ENCODE assay signal across 15 mouse cellular contexts in genomic region chr4:145023911-145024310, GRCm38 (mm10).
A peak's percentile ranks its signal among the peaks of the same experiment; 100 is the strongest.
DNase-seq lines count a peak whose midpoint lies in the region; ATAC-seq and TF ChIP-seq lines count a peak whose summit lies in the region.
"Had no signal": no experiment of that assay in that cellular context is flagged by ENCODE, and none has a peak within 500 bp of the region (broad histone marks: within the 10 kb centered on the region; RNA-seq: fewer than 3 reads in every experiment).

No protein-coding gene starts in this region.

- ATAC-seq in hindbrain, postnatal 0 days: no peak
- ATAC-seq in hindbrain, embryonic 12.5 days (ENCODE audit: low FRiP score): no peak
- ATAC-seq in intestine, embryonic 14.5 days (replicated peaks; ENCODE audit: low FRiP score, low TSS enrichment, low read depth): peak; percentile 65
- ATAC-seq in liver, postnatal 0 days: no peak
- ATAC-seq in forebrain, embryonic 14.5 days: no peak
- ATAC-seq: CD4-positive, CD25-positive, alpha-beta regulatory T cell, adult 4 months had no signal

- H3K9ac ChIP-seq in hindbrain, postnatal 0 days (replicated peaks; ENCODE audit: low read length): no peak overlapping the region
- H3K9ac ChIP-seq in hindbrain, embryonic 12.5 days: no peak overlapping the region
- no peak overlapping the region for H3K9ac ChIP-seq in intestine, embryonic 14.5 days (ENCODE audit: low read length)
- H3K9ac ChIP-seq in liver, postnatal 0 days (replicated peaks): no peak overlapping the region
- no peak overlapping the region for H3K9ac ChIP-seq in forebrain, embryonic 14.5 days (ENCODE audit: low read length)
- H3K9ac ChIP-seq: forebrain, embryonic 13.5 days had no signal

- no peak overlapping the region for H3K27ac ChIP-seq in hindbrain, postnatal 0 days
- H3K27ac ChIP-seq in hindbrain, embryonic 12.5 days: no peak overlapping the region
- no peak overlapping the region for H3K27ac ChIP-seq in intestine, embryonic 14.5 days (ENCODE audit: low read depth)
- H3K27ac ChIP-seq in liver, postnatal 0 days (ENCODE audit: low read depth): 0 out of 2 replicates have a peak overlapping the region, but pooled peaks have one; percentile 14
- H3K27ac ChIP-seq in forebrain, embryonic 14.5 days (ENCODE audit: low read depth, low read length): no peak overlapping the region
- H3K27ac ChIP-seq: embryonic facial prominence, embryonic 10.5 days; forebrain, embryonic 13.5 days; hindbrain, embryonic 10.5 days had no signal

- DNase-seq in hindbrain, postnatal 0 days (ENCODE audit: low spot score): no peak
- no peak for DNase-seq in intestine, embryonic 14.5 days (ENCODE audit: low spot score)
- DNase-seq in kidney, adult 8-10 months: peak; percentile 79 to 88
- DNase-seq in liver, postnatal 0 days: no peak
- DNase-seq in urinary bladder, postnatal 10 days (ENCODE audit: low spot score): no peak
- no peak for DNase-seq in forebrain, embryonic 14.5 days (ENCODE audit: low spot score)
- no peak for DNase-seq in right cerebral cortex, postnatal 36 days (ENCODE audit: low spot score in 2 of 2)
- DNase-seq: adrenal gland, postnatal 36 days; cerebellum, adult 18-20 months; gastrocnemius, postnatal 25 days had no signal

- no peak overlapping the region for H3K4me3 ChIP-seq in hindbrain, postnatal 0 days (ENCODE audit: low read length)
- H3K4me3 ChIP-seq in hindbrain, embryonic 12.5 days: no peak overlapping the region
- H3K4me3 ChIP-seq in intestine, embryonic 14.5 days (ENCODE audit: low read depth, low read length): no peak overlapping the region
- H3K4me3 ChIP-seq in liver, postnatal 0 days (ENCODE audit: low read depth, low read length): no peak overlapping the region
- H3K4me3 ChIP-seq in forebrain, embryonic 14.5 days (ENCODE audit: low read depth, low read length): no peak overlapping the region
- H3K4me3 ChIP-seq: embryonic facial prominence, embryonic 10.5 days; forebrain, embryonic 13.5 days; hindbrain, embryonic 10.5 days had no signal

- WGBS in hindbrain, postnatal 0 days: 75% methylated on average over 6 of the region's 6 CpGs
- WGBS in hindbrain, embryonic 12.5 days: 85% methylated on average over 6 of the region's 6 CpGs
- 68% methylated on average over 6 of the region's 6 CpGs for WGBS in intestine, embryonic 14.5 days
- 64% methylated on average over 6 of the region's 6 CpGs for WGBS in liver, postnatal 0 days (ENCODE audit: insufficient replicate concordance)
- WGBS in forebrain, embryonic 14.5 days: 90% methylated on average over 6 of the region's 6 CpGs

- no peaks in the 10 kb centered on the region; the same call in none of the 2 replicates for H3K4me1 ChIP-seq in hindbrain, postnatal 0 days (ENCODE audit: insufficient read depth, low read length)
- 0 out of 2 replicates have a peak, but pooled peaks cover 4% of the 10 kb centered on the region for H3K4me1 ChIP-seq in hindbrain, embryonic 12.5 days
- peaks cover 34% of the 10 kb centered on the region for H3K4me1 ChIP-seq in intestine, embryonic 14.5 days (replicated peaks; ENCODE audit: control insufficient read depth, insufficient read depth, low read length)
- peaks cover 51% of the 10 kb centered on the region for H3K4me1 ChIP-seq in liver, postnatal 0 days (ENCODE audit: insufficient read depth)
- H3K4me1 ChIP-seq in forebrain, embryonic 14.5 days (ENCODE audit: control insufficient read depth, insufficient read depth, low read length): no peaks in the 10 kb centered on the region

- 0 out of 2 replicates have a peak, but pooled peaks cover 3% of the 10 kb centered on the region for H3K36me3 ChIP-seq in hindbrain, postnatal 0 days (ENCODE audit: insufficient read depth, low read length)
- peaks cover 6% of the 10 kb centered on the region for H3K36me3 ChIP-seq in hindbrain, embryonic 12.5 days
- H3K36me3 ChIP-seq in intestine, embryonic 14.5 days (ENCODE audit: control insufficient read depth, insufficient read depth, low read length): peaks cover 16% of the 10 kb centered on the region; the same call in 1 of the 2 replicates
- peaks cover 9% of the 10 kb centered on the region for H3K36me3 ChIP-seq in liver, postnatal 0 days (replicated peaks; ENCODE audit: insufficient read depth, low read length)
- H3K36me3 ChIP-seq in forebrain, embryonic 14.5 days (ENCODE audit: control insufficient read depth, insufficient read depth, low read length): peaks cover 11% of the 10 kb centered on the region

- no peaks in the 10 kb centered on the region for H3K9me3 ChIP-seq in hindbrain, postnatal 0 days (ENCODE audit: low read length)
- H3K9me3 ChIP-seq in hindbrain, embryonic 12.5 days (replicated peaks): no peaks in the 10 kb centered on the region
- H3K9me3 ChIP-seq in intestine, embryonic 14.5 days (ENCODE audit: control insufficient read depth, low read length): no peaks in the 10 kb centered on the region
- H3K9me3 ChIP-seq in liver, postnatal 0 days (ENCODE audit: low read length): no peaks in the 10 kb centered on the region
- no peaks in the 10 kb centered on the region for H3K9me3 ChIP-seq in forebrain, embryonic 14.5 days (replicated peaks; ENCODE audit: control insufficient read depth, low read length)
- H3K9me3 ChIP-seq: embryonic facial prominence, embryonic 10.5 days; forebrain, embryonic 13.5 days; hindbrain, embryonic 10.5 days had no signal

- no peak overlapping the region for H3K4me2 ChIP-seq in hindbrain, postnatal 0 days (ENCODE audit: low read depth, low read length)
- H3K4me2 ChIP-seq in hindbrain, embryonic 12.5 days (replicated peaks): no peak overlapping the region
- no peak overlapping the region for H3K4me2 ChIP-seq in intestine, embryonic 14.5 days (ENCODE audit: low read length)
- no peak overlapping the region for H3K4me2 ChIP-seq in liver, postnatal 0 days (ENCODE audit: low read depth, low read length)
- no peak overlapping the region for H3K4me2 ChIP-seq in forebrain, embryonic 14.5 days (ENCODE audit: low read length)
- H3K4me2 ChIP-seq: forebrain, embryonic 13.5 days had no signal

- TF ChIP-seq EP300 in liver, postnatal 0 days (IDR thresholded peaks at IDR 0.05; ENCODE audit: low read depth): no peak

- TF ChIP-seq CTCF in hindbrain, postnatal 0 days (IDR thresholded peaks at IDR 0.05; ENCODE audit: low read depth): 0 out of 2 replicates have a peak, but pooled peaks have one; percentile 6
- peak; percentile 30; the same call in 1 of the 2 replicates for TF ChIP-seq CTCF in liver, postnatal 0 days (IDR thresholded peaks at IDR 0.05; ENCODE audit: low read depth)

- H3K27me3 ChIP-seq in hindbrain, postnatal 0 days (ENCODE audit: insufficient read depth, low read length): no peaks in the 10 kb centered on the region
- no peaks in the 10 kb centered on the region for H3K27me3 ChIP-seq in hindbrain, embryonic 12.5 days
- no peaks in the 10 kb centered on the region for H3K27me3 ChIP-seq in intestine, embryonic 14.5 days (replicated peaks; ENCODE audit: control insufficient read depth, insufficient read depth, low read length)
- H3K27me3 ChIP-seq in liver, postnatal 0 days (ENCODE audit: insufficient read depth, low read length): no peaks in the 10 kb centered on the region
- no peaks in the 10 kb centered on the region for H3K27me3 ChIP-seq in forebrain, embryonic 14.5 days (replicated peaks; ENCODE audit: control insufficient read depth, insufficient read depth, low read length)
- H3K27me3 ChIP-seq: forebrain, embryonic 13.5 days had no signal

Comparison
In these comparisons a context has a peak if more than half of its experiments do, and no peak if none do; other contexts are left out.
1. DNase-seq: peak in kidney, adult 8-10 months (2 of 2); none in hindbrain, postnatal 0 days (single experiment), intestine, embryonic 14.5 days (single experiment), liver, postnatal 0 days (single experiment), urinary bladder, postnatal 10 days (single experiment), forebrain, embryonic 14.5 days (single experiment) and right cerebral cortex, postnatal 36 days (0 of 2).